Mouse (Mus musculus) midbrain, embryonic 14.5 days (tissue): ENCODE data around the gene Lrg1. TPM values are rescaled to one million over a fixed set of nuclear protein-coding genes. Genes with fewer than 3 reads are reported as not detected.
A peak's percentile ranks its signal among the peaks of the same experiment; 100 is the strongest.

Experiments
- ATAC-seq: fragments of 200-750 bp; cut with Nextera tagmentation; 2 replicates; pipeline ENCODE4 v1.8.0; 2017; ENCODE audit warnings: moderate number of reproducible peaks, moderate library complexity; ENCODE audit not compliant: low FRiP score, low TSS enrichment
- DNase-seq: peaks from one replicate; pipeline ENCODE4 v3.0.0-alpha.2; 2015
- H3K27ac ChIP-seq: fragments of 300-500 bp; sonication (generic); replicated peaks from 2 replicates; pipeline ENCODE4 v1.5.1; 2014; ENCODE audit warnings: mild to moderate bottlenecking, low read depth, low read length, moderate library complexity
- H3K27me3 ChIP-seq: fragments of 300-500 bp; sonication (generic); 2 replicates; pipeline ENCODE4 v1.6.1; 2014; ENCODE audit warnings: low read length, control low read depth, mixed read lengths; ENCODE audit not compliant: control insufficient read depth, insufficient read depth
- H3K36me3 ChIP-seq: fragments of 300-500 bp; sonication (generic); 2 replicates; pipeline ENCODE4 v1.6.1; 2014; ENCODE audit warnings: low read length, control low read depth; ENCODE audit not compliant: control insufficient read depth, insufficient read depth
- H3K4me1 ChIP-seq: fragments of 300-500 bp; sonication (generic); 2 replicates; pipeline ENCODE4 v1.6.1; 2014; ENCODE audit warnings: mild to moderate bottlenecking, antibody characterized with exemption, low read length, control low read depth; ENCODE audit not compliant: control insufficient read depth, insufficient read depth
- H3K4me2 ChIP-seq: fragments of 300-500 bp; sonication (generic); 2 replicates; pipeline ENCODE4 v1.6.1; 2014; ENCODE audit warnings: mild to moderate bottlenecking, low read length, moderate library complexity
- H3K4me3 ChIP-seq: fragments of 300-500 bp; sonication (generic); replicated peaks from 2 replicates; pipeline ENCODE4 v1.5.1; 2014; ENCODE audit warnings: low read depth, low read length
- H3K9ac ChIP-seq: fragments of 300-500 bp; sonication (generic); replicated peaks from 2 replicates; pipeline ENCODE4 v1.6.1; 2014; ENCODE audit warnings: mild to moderate bottlenecking, low read length, moderate library complexity
- H3K9me3 ChIP-seq: fragments of 300-500 bp; sonication (generic); 2 replicates; pipeline ENCODE4 v1.6.1; 2016; ENCODE audit warnings: low read length, control low read depth, mixed read lengths; ENCODE audit not compliant: control insufficient read depth
- WGBS: fragments of 180-500 bp; shearing (Covaris S2); extraction: QIAGEN DNeasy Blood & Tissue Kit; methylation state at CpG from one replicate; pipeline ENCODE4 v1.1.7; 2014; 5-methylcytosine and 5-hydroxymethylcytosine counted together
- polyA plus RNA-seq: library from polyadenylated mRNA; unstranded; fragments of >200 nt; fragmentation: Nextera tagmentation; extraction: Ambion mirVana; gene quantifications from 2 replicates; pipeline ENCODE4 v1.2.1, GENCODE M21; 2014

Gene Lrg1
- polyA plus RNA-seq, 1 experiment from 2014 or later: 0.34 TPM

DNA sequence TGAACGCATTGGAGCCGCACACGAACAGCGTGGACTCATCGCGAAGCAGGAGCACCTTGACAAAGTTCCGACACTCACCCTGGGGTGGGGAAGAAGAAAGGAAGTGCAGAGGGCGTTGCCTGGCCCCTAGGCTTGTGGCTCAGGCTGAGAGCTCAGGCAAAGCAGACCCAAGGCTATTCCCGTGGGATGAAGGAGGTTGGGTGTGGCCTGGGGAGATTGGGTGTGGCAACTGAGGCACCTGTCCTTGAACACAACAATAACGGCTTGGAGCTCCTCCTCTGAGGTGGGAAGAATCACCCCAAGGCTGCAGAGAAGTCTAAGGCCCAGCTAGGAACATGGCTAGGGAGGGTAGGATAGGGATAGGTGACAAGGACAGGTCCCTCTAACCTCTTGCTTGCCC, 9.3 kb upstream of the Lrg1 start:
- Histone ChIP-seq H3K4me3 (no peak overlapping the region), H3K27ac (no peak overlapping the region), H3K4me2 (no peak overlapping the region), H3K4me1 (peaks cover 7% of the 10 kb centered on the region; the same call in 1 of the 2 replicates), H3K36me3 (peaks cover 51% of the 10 kb centered on the region), H3K9me3 (no peaks in the 10 kb centered on the region), H3K27me3 (peaks cover 5% of the 10 kb centered on the region; the same call in 1 of the 2 replicates), H3K9ac (no peak overlapping the region)
- ATAC-seq (no peak), DNase-seq (no peak)
- 93% methylated on average over 10 of the region's 10 CpGs for WGBS

DNA sequence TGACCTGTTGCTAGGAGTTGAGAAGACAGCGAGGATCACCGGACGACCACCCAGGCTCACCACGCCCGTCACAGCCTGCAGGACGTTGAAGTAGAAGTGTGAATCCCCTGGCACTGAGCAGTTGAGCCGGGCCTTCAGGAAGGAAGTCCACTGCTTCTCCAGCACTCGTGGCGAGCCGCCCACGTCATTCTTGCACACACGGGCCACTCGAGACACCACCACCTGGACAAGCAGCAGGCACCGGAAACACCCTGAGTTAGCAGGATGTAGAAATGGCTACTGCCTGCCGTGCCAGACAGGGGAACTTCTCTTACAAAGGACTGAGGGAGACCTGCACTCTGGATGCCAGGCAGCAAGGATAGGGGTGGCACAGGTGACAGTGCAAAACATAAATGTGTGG, 6.4 kb upstream of the Lrg1 start:
- 86% methylated on average over 15 of the region's 15 CpGs for WGBS
- ATAC-seq: no peak
- Histone ChIP-seq H3K4me2 (no peak overlapping the region), H3K9ac (no peak overlapping the region), H3K27me3 (peaks cover 12% of the 10 kb centered on the region), H3K36me3 (peaks cover 69% of the 10 kb centered on the region), H3K9me3 (0 out of 2 replicates have a peak, but pooled peaks cover under 1% of the 10 kb centered on the region), H3K4me3 (no peak overlapping the region), H3K4me1 (peaks cover 3% of the 10 kb centered on the region; the same call in 1 of the 2 replicates), H3K27ac (no peak overlapping the region)
- DNase-seq: no peak

DNA sequence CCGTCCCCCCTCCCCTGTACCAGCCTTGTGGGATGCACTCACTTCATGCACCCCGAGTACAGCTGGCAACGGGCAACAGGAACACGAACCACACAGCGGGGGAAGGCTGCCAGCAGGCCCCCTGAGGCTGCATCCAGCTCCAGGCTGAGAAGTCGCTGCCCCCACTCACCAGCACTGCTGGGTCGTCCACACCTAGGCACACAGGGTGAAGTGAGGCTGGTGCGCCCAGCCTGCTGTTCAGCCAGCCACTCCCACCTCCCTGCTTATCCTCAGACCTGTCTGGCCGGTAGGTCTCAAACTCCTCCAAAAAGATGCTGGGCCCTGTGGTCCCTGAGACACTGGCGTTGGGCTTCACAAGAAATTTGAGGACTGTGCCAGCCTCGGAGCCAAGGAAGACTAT, 4.4 kb upstream of the Lrg1 start:
- H3K9me3 ChIP-seq: peaks cover 12% of the 10 kb centered on the region
- H3K27me3 ChIP-seq: peaks cover 19% of the 10 kb centered on the region
- no peak for ATAC-seq

DNA sequence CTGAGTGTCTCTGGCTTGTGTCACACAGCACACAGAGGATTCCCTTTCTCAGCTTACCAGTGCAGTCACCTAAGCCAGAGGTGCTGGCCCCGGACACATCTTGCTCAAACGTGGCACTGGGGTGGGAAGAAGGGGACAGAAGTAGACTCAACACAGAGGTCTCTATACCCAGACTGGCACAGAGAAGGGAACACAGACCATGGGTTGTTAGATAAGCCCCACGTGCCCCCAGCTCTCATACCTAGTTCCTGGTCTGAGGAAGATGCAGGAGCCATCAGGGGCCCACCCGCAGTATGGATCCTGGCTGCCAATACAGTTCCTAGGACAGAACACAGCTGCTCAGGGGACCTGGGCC, 3.5 kb upstream of the Lrg1 start:
- H3K27ac ChIP-seq: no peak overlapping the region
- no peak for ATAC-seq
- no peaks in the 10 kb centered on the region for H3K4me1 ChIP-seq
- H3K4me3 ChIP-seq: no peak overlapping the region
- 87% methylated on average over 4 of the region's 4 CpGs for WGBS
- peaks cover 12% of the 10 kb centered on the region for H3K9me3 ChIP-seq
- H3K4me2 ChIP-seq: no peak overlapping the region
- H3K9ac ChIP-seq: no peak overlapping the region
- H3K36me3 ChIP-seq: peaks cover 60% of the 10 kb centered on the region
- DNase-seq: no peak
- peaks cover 29% of the 10 kb centered on the region for H3K27me3 ChIP-seq

More for the DNA sequence above, 4.4 kb upstream of the Lrg1 start:
- Histone ChIP-seq H3K9ac (no peak overlapping the region), H3K4me2 (no peak overlapping the region), H3K27ac (no peak overlapping the region), H3K36me3 (peaks cover 69% of the 10 kb centered on the region), H3K4me3 (no peak overlapping the region), H3K4me1 (no peaks in the 10 kb centered on the region)
- no peak for DNase-seq
- 77% methylated on average over 11 of the region's 11 CpGs for WGBS

DNA sequence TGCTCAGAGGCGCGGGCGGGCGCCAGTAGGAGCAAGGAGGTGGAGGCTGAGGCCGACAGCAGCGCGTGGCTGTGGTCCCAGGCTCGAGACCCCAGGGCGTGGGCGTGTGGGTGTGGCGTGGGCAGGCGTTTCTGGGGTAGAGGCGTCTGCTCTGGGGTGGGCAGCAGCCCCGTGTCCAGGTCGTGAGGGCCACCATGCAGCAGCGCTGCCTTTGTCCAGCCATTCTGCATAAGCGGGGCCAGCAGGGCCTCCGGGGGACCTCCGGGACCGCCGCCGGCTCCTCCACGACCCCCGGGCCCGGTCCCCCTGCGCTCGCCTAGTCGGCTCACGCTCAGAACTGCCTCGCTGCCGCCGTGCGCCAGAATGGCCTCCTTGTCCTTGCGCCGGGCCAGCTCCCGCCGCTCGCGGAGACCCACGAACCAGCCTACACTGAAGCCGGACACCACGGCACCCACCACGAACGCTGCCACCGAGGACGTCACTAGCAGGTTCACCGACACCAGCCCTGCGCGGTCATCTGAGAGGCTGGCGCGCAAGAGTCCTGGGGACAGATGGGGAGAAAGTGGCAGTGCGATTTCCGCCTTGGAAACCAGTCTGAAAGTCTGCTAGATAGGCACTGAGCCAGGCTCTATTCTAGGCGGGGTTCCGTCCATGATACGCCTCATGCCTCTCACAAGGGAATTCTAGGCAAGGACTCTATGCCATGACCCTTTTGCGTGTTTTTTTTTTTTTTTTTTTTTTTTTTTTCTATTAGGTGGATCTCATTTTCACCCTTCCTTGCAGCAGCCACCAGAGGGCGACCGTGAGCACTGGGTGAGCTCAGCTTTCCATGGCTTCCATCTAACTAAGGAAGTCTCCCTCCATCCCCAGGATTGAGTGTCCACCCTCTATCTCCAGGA, 2.8 kb upstream of the Lrg1 start:
- Histone ChIP-seq H3K4me1 (no peaks in the 10 kb centered on the region), H3K36me3 (peaks cover 55% of the 10 kb centered on the region), H3K9ac (no peak overlapping the region), H3K4me2 (peak overlapping the region; percentile 38), H3K27me3 (peaks cover 35% of the 10 kb centered on the region), H3K27ac (no peak overlapping the region), H3K9me3 (peaks cover 12% of the 10 kb centered on the region), H3K4me3 (0 out of 2 replicates have a peak overlapping the region, but pooled peaks have one; percentile 1)
- ATAC-seq (peak; percentile 4; the same call in 1 of the 2 replicates), DNase-seq (peak; percentile 71)
- WGBS: 10% methylated on average over 59 of the region's 59 CpGs

DNA sequence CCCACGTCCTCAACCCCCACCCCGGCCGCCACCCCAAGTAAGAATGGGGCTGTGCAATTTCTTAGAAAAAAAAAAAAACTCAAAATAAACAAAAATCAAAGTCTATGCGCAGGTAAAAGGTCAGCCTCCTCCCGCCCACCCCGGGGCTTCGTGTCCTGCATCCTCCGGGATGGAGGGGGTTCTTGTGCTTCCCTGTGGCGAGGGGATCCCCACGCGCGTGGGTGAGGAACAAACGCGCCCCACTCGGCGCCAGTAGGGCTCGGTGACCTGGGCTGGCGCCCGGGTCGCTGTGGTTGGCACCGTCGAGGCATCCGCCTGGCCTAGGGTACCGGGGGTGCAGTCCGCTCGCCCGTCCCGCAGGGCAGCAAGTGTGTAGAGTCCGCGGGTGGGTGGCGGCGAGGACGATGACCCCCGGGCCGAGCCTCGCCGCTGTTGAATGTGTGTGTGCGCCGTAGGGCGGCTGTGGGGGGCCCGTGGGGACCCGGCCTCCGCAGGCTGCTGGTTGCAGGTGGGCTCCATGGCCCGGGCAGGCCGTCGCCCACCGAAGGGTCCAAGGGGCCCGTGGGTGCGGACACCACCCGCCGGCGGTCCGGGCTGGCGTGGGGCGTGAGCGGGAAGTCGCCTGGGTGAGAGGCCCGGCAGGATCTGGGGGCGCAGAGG, 2.0 kb upstream of the Lrg1 start:
- H3K4me3 ChIP-seq: 0 out of 2 replicates have a peak overlapping the region, but pooled peaks have one; percentile 1
- peaks cover 47% of the 10 kb centered on the region for H3K36me3 ChIP-seq
- WGBS: 47% methylated on average over 59 of the region's 59 CpGs
- peaks cover 42% of the 10 kb centered on the region for H3K27me3 ChIP-seq
- H3K9ac ChIP-seq: no peak overlapping the region
- no peaks in the 10 kb centered on the region for H3K4me1 ChIP-seq
- no peak overlapping the region for H3K27ac ChIP-seq
- DNase-seq (no peak), ATAC-seq (0 out of 2 replicates have a peak, but pooled peaks have one; percentile 28)
- peaks cover 12% of the 10 kb centered on the region for H3K9me3 ChIP-seq
- H3K4me2 ChIP-seq: peak overlapping the region; percentile 38

DNA sequence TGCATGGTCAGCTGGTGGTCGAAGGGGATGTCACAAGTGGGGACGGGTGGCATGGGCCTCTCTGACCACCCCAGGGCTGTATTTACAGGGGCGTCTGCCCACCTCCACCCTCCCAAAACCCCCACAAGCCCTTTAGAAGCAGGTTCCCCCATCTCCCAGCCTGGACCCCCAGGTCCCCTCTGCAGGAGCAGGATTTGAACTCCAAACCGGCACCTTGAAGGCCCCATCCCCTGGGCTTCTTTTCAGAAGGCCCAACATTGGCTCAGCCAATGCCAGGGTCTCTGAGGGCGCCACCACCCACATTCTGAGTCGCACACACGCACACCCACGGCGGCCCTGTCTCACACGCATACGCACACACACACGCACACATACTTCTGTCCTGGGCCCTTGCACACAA, 1.4 kb upstream of the Lrg1 start:
- DNase-seq (no peak), ATAC-seq (no peak)
- Histone ChIP-seq H3K36me3 (peaks cover 43% of the 10 kb centered on the region), H3K9ac (no peak overlapping the region), H3K27me3 (peaks cover 47% of the 10 kb centered on the region), H3K4me3 (no peak overlapping the region), H3K4me1 (no peaks in the 10 kb centered on the region), H3K27ac (no peak overlapping the region), H3K9me3 (peaks cover 12% of the 10 kb centered on the region), H3K4me2 (no peak overlapping the region)
- 90% methylated on average over 12 of the region's 12 CpGs for WGBS

DNA sequence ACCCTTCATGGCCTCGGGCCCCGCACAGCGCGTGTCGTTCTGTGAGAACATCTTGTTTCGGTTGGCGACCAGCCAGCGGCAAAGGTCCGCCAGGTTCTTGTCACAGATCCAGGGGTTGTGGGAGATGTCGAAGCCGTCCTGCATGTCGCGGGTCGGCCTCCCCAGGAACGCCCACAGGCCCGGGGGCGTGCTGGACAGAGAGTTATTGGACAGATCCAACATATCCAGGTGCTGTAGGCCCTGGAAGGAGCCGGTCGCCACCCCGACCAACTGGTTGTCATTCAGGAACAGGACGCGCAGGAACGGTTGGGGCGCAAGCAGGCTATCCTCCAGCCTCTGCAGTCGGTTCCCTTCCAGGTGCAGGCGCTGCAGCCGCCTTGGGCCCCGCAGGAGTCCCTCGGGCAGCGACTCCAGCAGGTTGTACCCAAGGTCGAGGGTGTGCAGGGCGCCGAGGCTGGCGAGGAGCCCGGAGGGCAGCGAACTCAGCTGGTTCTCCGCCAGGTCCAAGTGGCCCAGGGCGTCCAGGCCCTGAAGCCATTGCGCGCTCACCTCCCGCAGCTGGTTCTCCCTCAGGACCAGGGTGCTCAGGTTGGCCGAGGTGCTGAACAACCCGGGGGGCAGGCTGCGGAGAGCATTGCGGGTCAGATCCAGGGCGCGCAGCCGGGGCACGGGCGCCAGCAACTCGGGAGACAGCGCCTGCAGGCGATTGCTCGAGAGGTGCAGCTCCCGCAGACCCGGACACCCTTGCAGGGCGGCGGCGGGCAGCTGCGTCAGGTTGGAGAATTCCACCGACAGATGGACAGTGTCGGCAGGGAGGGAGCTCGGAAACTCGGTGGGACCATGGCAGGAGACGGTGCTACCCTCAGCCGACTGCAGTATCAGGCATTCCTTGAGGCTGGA, 1.6 kb downstream of the Lrg1 start:
- no peak overlapping the region for H3K4me2 ChIP-seq
- no peak overlapping the region for H3K9ac ChIP-seq
- H3K36me3 ChIP-seq: peaks cover 22% of the 10 kb centered on the region
- H3K4me3 ChIP-seq: no peak overlapping the region
- 10% methylated on average over 66 of the region's 66 CpGs for WGBS
- DNase-seq (no peak), ATAC-seq (no peak)
- peaks cover 4% of the 10 kb centered on the region; the same call in 1 of the 2 replicates for H3K4me1 ChIP-seq
- peaks cover 12% of the 10 kb centered on the region for H3K9me3 ChIP-seq
- peaks cover 53% of the 10 kb centered on the region for H3K27me3 ChIP-seq
- no peak overlapping the region for H3K27ac ChIP-seq
